Mouse (Mus musculus) left cerebral cortex, adult 9 months (tissue): Measurements from ENCODE around the gene Tgfbrap1.
"Not testable (repeated sequence)": the region's sequence is repeated elsewhere in the genome, so short reads cannot be mapped to it uniquely, and the experiment has no call there.

Experiments
- DNase-seq, 2 experiments: peaks; one replicate each; pipeline ENCODE4 v3.0.0; 2022; ENCODE audit warnings: low spot score in 2 of 2

The Tgfbrap1 gene

DNA sequence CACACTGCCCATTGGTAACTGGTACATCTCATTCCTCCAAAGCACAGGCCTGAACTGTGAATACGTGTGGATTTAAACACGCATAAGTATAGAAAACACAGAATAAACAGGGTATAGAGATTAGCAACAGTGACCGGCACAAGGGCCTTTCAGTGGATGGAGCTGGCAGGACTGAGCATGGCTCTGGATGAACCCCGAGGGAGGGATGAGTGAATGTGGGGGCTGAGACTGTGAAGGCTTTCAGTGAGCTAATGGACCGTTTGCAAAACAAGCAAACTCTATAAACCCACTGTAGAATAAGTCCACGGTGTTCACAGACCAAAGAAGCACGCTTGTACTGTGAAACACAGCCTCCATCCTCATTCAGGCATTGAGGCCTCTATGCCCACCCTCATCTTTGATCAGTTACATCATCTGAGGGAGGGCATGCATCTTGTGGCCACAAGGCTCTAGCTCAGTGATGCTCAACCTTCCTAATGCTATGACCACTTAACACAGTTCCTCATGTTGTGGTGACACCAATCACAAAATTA lies 83.2 kb downstream of the Tgfbrap1 start:
- not testable (repeated sequence) for DNase-seq

DNA sequence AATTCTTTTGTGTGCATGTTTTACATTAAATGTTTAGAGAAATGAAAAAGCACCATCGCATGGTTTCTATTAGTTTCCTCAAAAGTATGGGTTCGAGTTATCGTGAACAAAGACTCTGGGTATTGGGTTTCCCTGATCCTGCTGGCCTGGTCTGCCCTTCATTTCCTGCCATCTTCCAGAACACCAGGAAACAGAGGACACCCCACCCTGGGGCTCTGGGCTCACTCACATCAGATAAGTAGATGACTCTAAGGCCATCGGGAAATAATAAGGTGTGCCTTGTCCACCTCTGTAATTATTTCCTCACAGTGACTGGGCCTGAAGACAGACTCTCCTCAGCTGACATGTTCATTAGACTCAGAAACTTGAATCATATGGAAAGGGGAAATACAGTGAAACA lies 88.0 kb downstream of the Tgfbrap1 start:
- no peak for DNase-seq

DNA sequence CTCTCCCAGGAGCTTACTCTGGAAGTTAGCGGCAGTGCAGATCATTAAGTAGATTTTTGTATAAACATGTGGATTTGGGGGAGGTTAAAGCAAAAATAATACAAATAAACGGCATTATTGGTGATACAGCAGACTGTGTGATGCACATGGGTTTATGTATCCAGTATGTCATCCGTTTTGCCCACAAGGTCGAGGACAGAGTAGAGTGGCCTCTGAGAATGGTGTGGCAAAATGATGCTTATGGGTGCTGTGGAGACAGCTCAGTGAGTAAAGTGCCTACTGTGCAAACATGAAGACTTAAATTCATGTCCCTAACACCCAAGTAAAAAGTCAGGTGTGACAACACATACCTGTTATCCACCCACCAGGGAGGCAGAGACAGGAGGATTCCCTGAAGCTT lies 91.9 kb downstream of the Tgfbrap1 start:
- no peak for DNase-seq

DNA sequence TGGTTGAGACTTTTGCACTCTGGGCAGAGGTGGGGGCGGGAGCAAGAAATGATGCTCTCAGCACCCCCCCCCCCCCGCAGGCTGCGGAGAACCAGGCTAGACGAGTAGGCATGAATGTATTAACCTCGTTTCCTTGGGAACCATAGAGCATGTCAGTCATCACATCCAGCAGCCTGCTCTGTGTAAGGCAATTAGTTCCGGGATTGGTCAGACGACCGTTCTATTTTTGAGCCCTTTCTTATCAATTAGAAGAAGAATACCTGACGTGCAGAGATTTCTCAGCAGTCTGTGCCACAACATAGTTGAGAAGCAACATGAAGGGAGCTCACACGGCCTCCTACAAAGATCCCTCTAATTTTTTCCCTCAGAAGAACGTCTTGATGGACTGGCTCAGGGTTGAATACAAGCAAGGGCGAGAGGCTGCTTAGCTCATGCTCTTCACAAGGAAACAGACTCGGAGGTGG lies 92.4 kb downstream of the Tgfbrap1 start:
- DNase-seq: peak; percentile 18 to 47
